Mouse (Mus musculus): ENCODE measurements at regions not wholly inside any gene's neighbourhood (a gene's known extent, or its start where the extent isn't known, plus 50 kb on each side); places are given as distances from the start of the nearest gene placed in this dataset.

GRCm38 (mm10) chr5:73741441-73741840 lies 90.3 kb downstream of the Spata18 start:
- TF ChIP-seq POLR2A (IDR thresholded peaks at IDR 0.05; ENCODE audit: low read depth, low read length) (no peak), CTCF (conservative IDR thresholded peaks at IDR 0.05; ENCODE audit: insufficient read depth, insufficient read length, low read depth, low read length) (no peak)
